Mouse (Mus musculus): ENCODE data around the gene Foxf2. TPM values are rescaled to one million over a fixed set of nuclear protein-coding genes. Genes with fewer than 3 reads are reported as not detected.

Gene Foxf2
- polyA plus RNA-seq, 1 experiment = 12.1 TPM

GRCm38 (mm10) chr13:31623906-31624860 is 1.4 kb upstream of the Foxf2 start:
- DNase-seq (ENCODE audit: low read depth, low spot score) = no peak
- WGBS = 10% methylated on average over 20 of the region's 20 CpGs

GRCm38 (mm10) chr13:31624966-31625332 is 667 bp upstream of the Foxf2 start:
- 2% methylated on average over 13 of the region's 13 CpGs for WGBS

GRCm38 (mm10) chr13:31626183-31626801 is 676 bp downstream of the Foxf2 start:
- WGBS = 1% methylated on average over 60 of the region's 60 CpGs

More at GRCm38 (mm10) chr13:31624966-31625332, 667 bp upstream of the Foxf2 start:
- no peak for DNase-seq (ENCODE audit: low read depth, low spot score)

GRCm38 (mm10) chr13:31626991-31627625 is 1.5 kb downstream of the Foxf2 start:
- DNase-seq (ENCODE audit: low read depth, low spot score) = no peak
- WGBS = 7% methylated on average over 24 of the region's 24 CpGs

More at GRCm38 (mm10) chr13:31626183-31626801, 676 bp downstream of the Foxf2 start:
- DNase-seq (ENCODE audit: low read depth, low spot score) = no peak

GRCm38 (mm10) chr13:31627864-31628690 is 2.5 kb downstream of the Foxf2 start:
- WGBS = 26% methylated on average over 8 of the region's 8 CpGs
- no peak for DNase-seq (ENCODE audit: low read depth, low spot score)

GRCm38 (mm10) chr13:31628691-31629180 is 3.1 kb downstream of the Foxf2 start:
- no peak for DNase-seq (ENCODE audit: low read depth, low spot score)
- 18% methylated on average over 14 of the region's 14 CpGs for whole genome bisulfite sequencing

GRCm38 (mm10) chr13:31629321-31629851 is 3.8 kb downstream of the Foxf2 start:
- no peak for DNase-seq (ENCODE audit: low read depth, low spot score)
- WGBS = 3% methylated on average over 40 of the region's 40 CpGs

GRCm38 (mm10) chr13:31630051-31630450 is 4.4 kb downstream of the Foxf2 start:
- DNase-seq (ENCODE audit: low read depth, low spot score) = no peak
- WGBS = 19% methylated on average over 12 of the region's 12 CpGs

- no peak for DNase-seq (ENCODE audit: low read depth, low spot score)
- WGBS = 12% methylated on average over 10 of the region's 10 CpGs
Measured at GRCm38 (mm10) chr13:31630551-31630950, 4.9 kb downstream of the Foxf2 start.

- no peak for DNase-seq (ENCODE audit: low read depth, low spot score)
- WGBS = 22% methylated on average over 3 of the region's 3 CpGs
Measured at GRCm38 (mm10) chr13:31631291-31631690, 5.7 kb downstream of the Foxf2 start.

GRCm38 (mm10) chr13:31632450-31632849 is 6.8 kb downstream of the Foxf2 start:
- 1% methylated on average over 13 of the region's 13 CpGs for WGBS
- no peak for DNase-seq (ENCODE audit: low read depth, low spot score)

GRCm38 (mm10) chr13:31633259-31633658 is 7.6 kb downstream of the Foxf2 start:
- no peak for DNase-seq (ENCODE audit: low read depth, low spot score)
- WGBS = 64% methylated on average over 4 of the region's 4 CpGs

- DNase-seq (ENCODE audit: low read depth, low spot score) = no peak
- 57% methylated on average over 4 of the region's 4 CpGs for WGBS
Measured at GRCm38 (mm10) chr13:31635546-31635945, 9.9 kb downstream of the Foxf2 start.

- WGBS = 84% methylated on average over 5 of the region's 5 CpGs
- no peak for DNase-seq (ENCODE audit: low read depth, low spot score)
Measured at GRCm38 (mm10) chr13:31641517-31641916, 15.9 kb downstream of the Foxf2 start.

GRCm38 (mm10) chr13:31652131-31652745 is 26.6 kb downstream of the Foxf2 start:
- no peak for DNase-seq (ENCODE audit: low read depth, low spot score)
- WGBS = 89% methylated on average over 20 of the region's 20 CpGs

GRCm38 (mm10) chr13:31656249-31656648 is 30.6 kb downstream of the Foxf2 start:
- no peak for DNase-seq (ENCODE audit: low read depth, low spot score)
- WGBS = 64% methylated on average over 4 of the region's 4 CpGs

GRCm38 (mm10) chr13:31658212-31658611 is 32.6 kb downstream of the Foxf2 start:
- DNase-seq (ENCODE audit: low read depth, low spot score) = no peak
- WGBS = 83% methylated on average over 4 of the region's 4 CpGs

- peak; percentile 14 for DNase-seq (ENCODE audit: low read depth, low spot score)
- 2% methylated on average over 3 of the region's 3 CpGs for WGBS
Measured at GRCm38 (mm10) chr13:31658963-31659362, 33.3 kb downstream of the Foxf2 start.

- DNase-seq (ENCODE audit: low read depth, low spot score) = no peak
- 64% methylated on average over 6 of the region's 6 CpGs for WGBS
Measured at GRCm38 (mm10) chr13:31661211-31661610, 35.6 kb downstream of the Foxf2 start.

Data from large intestine, adult 2 months (tissue).